Mouse (Mus musculus): ENCODE measurements around the gene 2210010C04Rik.

2210010C04Rik gene

GRCm38 (mm10) chr6:41035409-41035808 lies at the start of gene 2210010C04Rik:
2210010C04Rik (minus strand) TSS chr6:41035509.
- no peak for DNase-seq (ENCODE audit: low spot score)

GRCm38 (mm10) chr6:41080121-41080520 lies 44.8 kb upstream of the 2210010C04Rik start:
- DNase-seq (ENCODE audit: low spot score): no peak

GRCm38 (mm10) chr6:41078539-41079303 lies 43.4 kb upstream of the 2210010C04Rik start:
- DNase-seq (ENCODE audit: low spot score): no peak

GRCm38 (mm10) chr6:41075753-41076152 lies 40.4 kb upstream of the 2210010C04Rik start:
- DNase-seq (ENCODE audit: low spot score): no peak

GRCm38 (mm10) chr6:41063332-41063731 lies 28.0 kb upstream of the 2210010C04Rik start:
- no peak for DNase-seq (ENCODE audit: low spot score)

GRCm38 (mm10) chr6:41062746-41063145 lies 27.4 kb upstream of the 2210010C04Rik start:
- DNase-seq (ENCODE audit: low spot score): no peak

GRCm38 (mm10) chr6:41062081-41062480 lies 26.8 kb upstream of the 2210010C04Rik start:
- no peak for DNase-seq (ENCODE audit: low spot score)

- DNase-seq (ENCODE audit: low spot score): no peak
These were observed 25.8 kb upstream of the 2210010C04Rik start for GRCm38 (mm10) chr6:41061085-41061484.

GRCm38 (mm10) chr6:41057653-41058052 lies 22.3 kb upstream of the 2210010C04Rik start:
- no peak for DNase-seq (ENCODE audit: low spot score)

- peak; percentile 38 for DNase-seq (ENCODE audit: low spot score)
These were observed 20.3 kb upstream of the 2210010C04Rik start for GRCm38 (mm10) chr6:41055581-41055980.

- no peak for DNase-seq (ENCODE audit: low spot score)
These were observed 19.1 kb upstream of the 2210010C04Rik start for GRCm38 (mm10) chr6:41054379-41054778.

GRCm38 (mm10) chr6:41051824-41052223 lies 16.5 kb upstream of the 2210010C04Rik start:
- DNase-seq (ENCODE audit: low spot score): no peak

- no peak for DNase-seq (ENCODE audit: low spot score)
These were observed 13.3 kb upstream of the 2210010C04Rik start for GRCm38 (mm10) chr6:41048602-41049001.

- no peak for DNase-seq (ENCODE audit: low spot score)
These were observed 12.7 kb upstream of the 2210010C04Rik start for GRCm38 (mm10) chr6:41047961-41048360.

- no peak for DNase-seq (ENCODE audit: low spot score)
These were observed 11.9 kb upstream of the 2210010C04Rik start for GRCm38 (mm10) chr6:41047202-41047601.

GRCm38 (mm10) chr6:41046553-41046952 lies 11.2 kb upstream of the 2210010C04Rik start:
- no peak for DNase-seq (ENCODE audit: low spot score)

GRCm38 (mm10) chr6:41044753-41045152 lies 9.4 kb upstream of the 2210010C04Rik start:
- no peak for DNase-seq (ENCODE audit: low spot score)

- no peak for DNase-seq (ENCODE audit: low spot score)
These were observed 9.0 kb upstream of the 2210010C04Rik start for GRCm38 (mm10) chr6:41044314-41044713.

GRCm38 (mm10) chr6:41032802-41033201 lies 2.5 kb downstream of the 2210010C04Rik start:
- DNase-seq (ENCODE audit: low spot score): no peak

GRCm38 (mm10) chr6:41032231-41032630 lies 3.1 kb downstream of the 2210010C04Rik start:
- DNase-seq (ENCODE audit: low spot score): no peak

- no peak for DNase-seq (ENCODE audit: low spot score)
These were observed 4.5 kb downstream of the 2210010C04Rik start for GRCm38 (mm10) chr6:41030821-41031220.

- DNase-seq (ENCODE audit: low spot score): no peak
These were observed 8.3 kb downstream of the 2210010C04Rik start for GRCm38 (mm10) chr6:41027053-41027452.

- DNase-seq (ENCODE audit: low spot score): no peak
These were observed 9.2 kb downstream of the 2210010C04Rik start for GRCm38 (mm10) chr6:41025873-41026650.

All from urinary bladder, postnatal 25 days (tissue).